Mouse (Mus musculus) stomach, embryonic 14.5 days (tissue): ENCODE results near the gene Tenm3. TPM values are rescaled to one million over a fixed set of nuclear protein-coding genes. Genes with fewer than 3 reads are reported as not detected.

ENCODE experiments used
- ATAC-seq: fragments of 200-750 bp; cut with Nextera tagmentation; 2 replicates; pipeline ENCODE4 v1.8.0; 2017; ENCODE audit warnings: low read depth, moderate TSS enrichment; ENCODE audit not compliant: insufficient number of reproducible peaks, insufficient read depth, low FRiP score
- H3K27ac ChIP-seq: fragments of 300-500 bp; sonication (generic); 2 replicates; pipeline ENCODE4 v1.5.1; 2014; ENCODE audit warnings: mild to moderate bottlenecking, low read length, moderate library complexity, mixed read lengths
- H3K27me3 ChIP-seq: fragments of 300-500 bp; sonication (generic); 2 replicates; pipeline ENCODE4 v1.6.1; 2014; ENCODE audit warnings: low read length, control low read depth, mixed read lengths; ENCODE audit not compliant: control insufficient read depth, insufficient read depth
- H3K36me3 ChIP-seq: fragments of 300-500 bp; sonication (generic); 2 replicates; pipeline ENCODE4 v1.6.1; 2014; ENCODE audit warnings: mild to moderate bottlenecking, control low read depth, low read length, moderate library complexity, mixed read lengths; ENCODE audit not compliant: control insufficient read depth, insufficient read depth
- H3K4me1 ChIP-seq: fragments of 300-500 bp; sonication (generic); 2 replicates; pipeline ENCODE4 v1.6.1; 2014; ENCODE audit warnings: low read length, control low read depth, mixed read lengths; ENCODE audit not compliant: control insufficient read depth, insufficient read depth
- H3K4me2 ChIP-seq: fragments of 300-500 bp; sonication (generic); replicated peaks from 2 replicates; pipeline ENCODE4 v1.6.1; 2014; ENCODE audit warnings: low read depth, low read length, control low read depth
- H3K4me3 ChIP-seq: fragments of 300-500 bp; sonication (generic); 2 replicates; pipeline ENCODE4 v1.5.1; 2014; ENCODE audit warnings: low read depth, low read length, control low read depth
- H3K9ac ChIP-seq: fragments of 300-500 bp; sonication (generic); replicated peaks from 2 replicates; pipeline ENCODE4 v1.6.1; 2014; ENCODE audit warnings: low read depth, mild to moderate bottlenecking, control low read depth, low read length, moderate library complexity, mixed read lengths
- H3K9me3 ChIP-seq: fragments of 300-500 bp; sonication (generic); 2 replicates; pipeline ENCODE4 v1.6.1; 2016; ENCODE audit warnings: low read depth, low read length, control low read depth; ENCODE audit not compliant: control insufficient read depth
- WGBS: fragments of 180-500 bp; shearing (Covaris S2); extraction: QIAGEN DNeasy Blood & Tissue Kit; methylation state at CpG from one replicate; pipeline ENCODE4 v1.1.7; 2014; 5-methylcytosine and 5-hydroxymethylcytosine counted together
- polyA plus RNA-seq: library from polyadenylated mRNA; unstranded; fragments of >200 nt; fragmentation: Nextera tagmentation; extraction: Ambion mirVana; gene quantifications from 2 replicates; pipeline ENCODE4 v1.2.1, GENCODE M21; 2014

The Tenm3 gene
- polyA plus RNA-seq, 1 experiment from 2014 or later: 29.8 TPM

- peak overlapping the region; percentile 23; the same call in 1 of the 2 replicates for H3K27ac ChIP-seq
- H3K4me1 ChIP-seq: no peaks in the 10 kb centered on the region
- H3K27me3 ChIP-seq: no peaks in the 10 kb centered on the region
- no peak overlapping the region for H3K4me2 ChIP-seq
- no peak overlapping the region for H3K9ac ChIP-seq
- no peaks in the 10 kb centered on the region for H3K36me3 ChIP-seq
- H3K4me3 ChIP-seq: no peak overlapping the region
- 60% methylated on average over 6 of the region's 6 CpGs for WGBS
- H3K9me3 ChIP-seq: no peaks in the 10 kb centered on the region
- 0 out of 2 replicates have a peak, but pooled peaks have one; percentile 42 for ATAC-seq
These were observed 139.3 kb downstream of the Tenm3 start for GRCm38 (mm10) chr8:48704485-48704884.

GRCm38 (mm10) chr8:48690665-48691395, 152.9 kb downstream of the Tenm3 start:
- Histone ChIP-seq H3K9ac (no peak overlapping the region), H3K4me2 (no peak overlapping the region), H3K36me3 (no peaks in the 10 kb centered on the region), H3K27me3 (no peaks in the 10 kb centered on the region), H3K9me3 (no peaks in the 10 kb centered on the region), H3K27ac (no peak overlapping the region), H3K4me1 (no peaks in the 10 kb centered on the region), H3K4me3 (no peak overlapping the region)
- ATAC-seq: no peak
- 84% methylated on average over 10 of the region's 10 CpGs for WGBS

GRCm38 (mm10) chr8:48688706-48689105, 155.0 kb downstream of the Tenm3 start:
- Histone ChIP-seq H3K9ac (no peak overlapping the region), H3K27me3 (no peaks in the 10 kb centered on the region), H3K4me2 (no peak overlapping the region), H3K27ac (no peak overlapping the region), H3K4me3 (no peak overlapping the region), H3K36me3 (no peaks in the 10 kb centered on the region), H3K9me3 (no peaks in the 10 kb centered on the region), H3K4me1 (no peaks in the 10 kb centered on the region)
- ATAC-seq: no peak
- WGBS: 37% methylated on average over 4 of the region's 4 CpGs

- H3K4me2 ChIP-seq: no peak overlapping the region
- H3K4me3 ChIP-seq: no peak overlapping the region
- H3K9me3 ChIP-seq: no peaks in the 10 kb centered on the region
- no peaks in the 10 kb centered on the region for H3K4me1 ChIP-seq
- no peak overlapping the region for H3K27ac ChIP-seq
- ATAC-seq: no peak
- no peaks in the 10 kb centered on the region for H3K36me3 ChIP-seq
- H3K27me3 ChIP-seq: no peaks in the 10 kb centered on the region
- H3K9ac ChIP-seq: no peak overlapping the region
- 32% methylated on average over 9 of the region's 9 CpGs for WGBS
These were observed 155.6 kb downstream of the Tenm3 start for GRCm38 (mm10) chr8:48688188-48688587.

- H3K4me3 ChIP-seq: no peak overlapping the region
- H3K9me3 ChIP-seq: no peaks in the 10 kb centered on the region
- H3K36me3 ChIP-seq: no peaks in the 10 kb centered on the region
- no peak overlapping the region for H3K9ac ChIP-seq
- WGBS: 78% methylated on average over 2 of the region's 2 CpGs
- no peak overlapping the region for H3K4me2 ChIP-seq
- H3K27me3 ChIP-seq: no peaks in the 10 kb centered on the region
- H3K27ac ChIP-seq: no peak overlapping the region
- ATAC-seq: no peak
- no peaks in the 10 kb centered on the region for H3K4me1 ChIP-seq
These were observed 170.3 kb downstream of the Tenm3 start for GRCm38 (mm10) chr8:48673476-48673875.

DNA sequence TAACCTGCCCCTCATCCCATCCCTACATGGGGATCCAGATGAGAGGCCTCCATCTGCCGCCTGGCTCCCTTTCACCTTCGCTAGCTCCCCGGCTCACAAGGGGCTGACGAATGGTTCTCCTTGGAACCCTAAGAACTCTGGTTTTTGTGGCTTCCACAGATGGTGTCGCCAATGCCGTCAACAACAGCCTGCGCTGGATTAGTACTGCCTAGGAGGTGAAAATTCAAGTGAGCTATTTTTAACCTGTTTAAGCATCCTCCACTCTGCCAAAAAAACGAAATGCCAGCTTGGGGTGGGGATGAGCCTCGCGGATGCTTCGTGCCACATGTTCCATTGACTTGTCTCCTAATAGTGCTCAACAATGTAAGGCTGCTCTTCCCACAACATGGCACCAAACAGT, 171.3 kb downstream of the Tenm3 start:
- H3K4me1 ChIP-seq: no peaks in the 10 kb centered on the region
- H3K4me2 ChIP-seq: no peak overlapping the region
- WGBS: 90% methylated on average over 11 of the region's 11 CpGs
- H3K36me3 ChIP-seq: no peaks in the 10 kb centered on the region
- H3K9me3 ChIP-seq: no peaks in the 10 kb centered on the region
- no peak overlapping the region for H3K9ac ChIP-seq
- no peak overlapping the region for H3K4me3 ChIP-seq
- no peak for ATAC-seq
- no peaks in the 10 kb centered on the region for H3K27me3 ChIP-seq
- no peak overlapping the region for H3K27ac ChIP-seq

GRCm38 (mm10) chr8:48671318-48671717, 172.4 kb downstream of the Tenm3 start:
- no peak for ATAC-seq
- H3K4me2 ChIP-seq: no peak overlapping the region
- H3K9me3 ChIP-seq: no peaks in the 10 kb centered on the region
- H3K27me3 ChIP-seq: no peaks in the 10 kb centered on the region
- no peaks in the 10 kb centered on the region for H3K4me1 ChIP-seq
- 76% methylated on average over 4 of the region's 4 CpGs for WGBS
- H3K27ac ChIP-seq: no peak overlapping the region
- no peak overlapping the region for H3K4me3 ChIP-seq
- no peak overlapping the region for H3K9ac ChIP-seq
- no peaks in the 10 kb centered on the region for H3K36me3 ChIP-seq

GRCm38 (mm10) chr8:48670895-48671294, 172.9 kb downstream of the Tenm3 start:
- Histone ChIP-seq H3K4me1 (no peaks in the 10 kb centered on the region), H3K27me3 (no peaks in the 10 kb centered on the region), H3K27ac (no peak overlapping the region), H3K4me3 (no peak overlapping the region), H3K4me2 (no peak overlapping the region), H3K9me3 (no peaks in the 10 kb centered on the region), H3K36me3 (no peaks in the 10 kb centered on the region), H3K9ac (no peak overlapping the region)
- no peak for ATAC-seq
- WGBS: 41% methylated on average over 3 of the region's 3 CpGs

GRCm38 (mm10) chr8:48670387-48670786, 173.4 kb downstream of the Tenm3 start:
- no peaks in the 10 kb centered on the region for H3K9me3 ChIP-seq
- H3K4me1 ChIP-seq: no peaks in the 10 kb centered on the region
- WGBS: 57% methylated on average over 1 of the region's 1 CpGs
- ATAC-seq: no peak
- no peaks in the 10 kb centered on the region for H3K27me3 ChIP-seq
- H3K36me3 ChIP-seq: no peaks in the 10 kb centered on the region
- no peak overlapping the region for H3K9ac ChIP-seq
- H3K4me3 ChIP-seq: no peak overlapping the region
- no peak overlapping the region for H3K27ac ChIP-seq
- H3K4me2 ChIP-seq: no peak overlapping the region
